In the genomic region with DNA sequence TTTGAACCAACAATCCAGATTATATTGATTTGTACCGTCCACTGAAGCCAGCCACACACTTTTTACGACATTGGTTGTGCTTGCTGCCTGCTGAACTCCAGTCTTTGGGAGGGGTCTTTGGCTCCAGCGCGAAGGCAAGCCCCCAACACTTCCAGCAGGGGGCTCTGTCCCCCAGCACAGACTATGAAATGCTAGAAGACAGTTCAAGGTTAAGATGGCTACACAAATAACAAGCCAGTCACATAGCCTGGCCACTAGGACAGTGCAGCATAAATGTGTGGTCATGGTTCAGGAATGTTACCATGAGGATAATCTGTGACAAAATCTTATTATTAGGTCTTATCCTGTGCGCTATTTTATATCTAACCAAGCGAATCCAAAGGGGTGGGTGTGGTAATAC, we compare ENCODE assay signal across 8 mouse cellular contexts.
A peak's percentile ranks its signal among the peaks of the same experiment; 100 is the strongest.
DNase-seq lines count a peak whose midpoint lies in the region; ATAC-seq and TF ChIP-seq lines count a peak whose summit lies in the region.

No protein-coding gene starts in this region.

- H3K27ac ChIP-seq in testis, adult 2 months (ENCODE audit: control insufficient read depth, insufficient read depth, low read depth, low read length) = no peak overlapping the region
- H3K27ac ChIP-seq in kidney, embryonic 15.5 days = no peak overlapping the region

- H3K4me2 ChIP-seq in kidney, embryonic 15.5 days = no peak overlapping the region

- 41% methylated on average over 6 of the region's 6 CpGs for WGBS in kidney, embryonic 15.5 days

- no peak overlapping the region for H3K9ac ChIP-seq in kidney, embryonic 15.5 days

- H3K27me3 ChIP-seq in testis, adult 2 months (ENCODE audit: control insufficient read depth, insufficient read depth, low read length) = no peaks in the 10 kb centered on the region
- H3K27me3 ChIP-seq in kidney, embryonic 15.5 days = 0 out of 2 replicates have a peak, but pooled peaks cover 3% of the 10 kb centered on the region
- no peaks in the 10 kb centered on the region for H3K27me3 ChIP-seq in splenic B cell, adult 2 months (ENCODE audit: control insufficient read depth, insufficient read depth, low read length, poor library complexity, severe bottlenecking)

- TF ChIP-seq CTCF in testis, adult 2 months (IDR thresholded peaks at IDR 0.05; ENCODE audit: control insufficient read depth, insufficient read depth, insufficient replicate concordance, low read depth, low read length) = peak; percentile 19; the same call in 1 of the 2 replicates

- peak; percentile 44 for DNase-seq in adrenal gland, postnatal 14 days
- no peak for DNase-seq in adrenal gland, adult 18-20 months (ENCODE audit: low spot score in 2 of 2)
- no peak for DNase-seq in testis, postnatal 14 days (ENCODE audit: low spot score)
- peak; percentile 23 for DNase-seq in splenic B cell, adult 2 months (ENCODE audit: low read depth, low spot score)
- DNase-seq in frontal cortex, postnatal 36 days (ENCODE audit: low spot score in 2 of 2) = no peak

- no peak overlapping the region for H3K4me3 ChIP-seq in testis, adult 2 months (ENCODE audit: control insufficient read depth, low read depth, low read length)
- no peak overlapping the region for H3K4me3 ChIP-seq in kidney, embryonic 15.5 days (replicated peaks)

- peaks cover 4% of the 10 kb centered on the region for H3K4me1 ChIP-seq in testis, adult 2 months (ENCODE audit: control insufficient read depth, insufficient read depth, low read length)
- peaks cover 21% of the 10 kb centered on the region for H3K4me1 ChIP-seq in kidney, embryonic 15.5 days

- ATAC-seq in kidney, embryonic 15.5 days (replicated peaks; ENCODE audit: low FRiP score) = 0 out of 2 replicates have a peak, but pooled peaks have one; percentile 43
- no peak for ATAC-seq in erythroid progenitor cell, adult 5-6 weeks (replicated peaks; ENCODE audit: low FRiP score, poor library complexity, severe bottlenecking)

- H3K9me3 ChIP-seq in kidney, embryonic 15.5 days (replicated peaks) = no peaks in the 10 kb centered on the region

- no peak for TF ChIP-seq POLR2A in testis, adult 2 months (IDR thresholded peaks at IDR 0.05; ENCODE audit: control insufficient read depth, low read depth, low read length)

- no peaks in the 10 kb centered on the region for H3K36me3 ChIP-seq in testis, adult 2 months (ENCODE audit: control insufficient read depth, insufficient read depth, low read length)
- H3K36me3 ChIP-seq in kidney, embryonic 15.5 days = no peaks in the 10 kb centered on the region
- no peaks in the 10 kb centered on the region for H3K36me3 ChIP-seq in splenic B cell, adult 2 months (ENCODE audit: control insufficient read depth, insufficient read depth, low read length, poor library complexity, severe bottlenecking)

Comparison
In these comparisons a context has a peak if more than half of its experiments do, and no peak if none do; other contexts are left out.
1. DNase-seq: peak in adrenal gland, postnatal 14 days (single experiment) and splenic B cell, adult 2 months (single experiment); none in adrenal gland, adult 18-20 months (0 of 2), testis, postnatal 14 days (single experiment) and frontal cortex, postnatal 36 days (0 of 2).